Mouse (Mus musculus) limb, embryonic 12.5 days (tissue): ENCODE data around the gene Gm20388. TPM values are rescaled to one million over a fixed set of nuclear protein-coding genes. Genes with fewer than 3 reads are reported as not detected.
A peak's percentile ranks its signal among the peaks of the same experiment; 100 is the strongest.
"Not testable (repeated sequence)": the region's sequence is repeated elsewhere in the genome, so short reads cannot be mapped to it uniquely, and the experiment has no call there.

Source experiments
- ATAC-seq: fragments of 200-750 bp; cut with Nextera tagmentation; 2 replicates; pipeline ENCODE4 v1.8.0; 2017; ENCODE audit warnings: low read depth, moderate TSS enrichment; ENCODE audit not compliant: insufficient number of reproducible peaks, insufficient read depth, low FRiP score, low TSS enrichment
- H3K27ac ChIP-seq: fragments of 300-500 bp; sonication (generic); 2 replicates; pipeline ENCODE4 v1.5.1; 2016; ENCODE audit warnings: mild to moderate bottlenecking, moderate library complexity
- H3K27me3 ChIP-seq: fragments of 300-500 bp; sonication (generic); 2 replicates; pipeline ENCODE4 v1.6.1; 2016; ENCODE audit warnings: mild to moderate bottlenecking, moderate library complexity
- H3K36me3 ChIP-seq: fragments of 300-500 bp; sonication (generic); 2 replicates; pipeline ENCODE4 v1.6.1; 2016; ENCODE audit warnings: mild to moderate bottlenecking, moderate library complexity
- H3K4me1 ChIP-seq: fragments of 300-500 bp; sonication (generic); replicated peaks from 2 replicates; pipeline ENCODE4 v1.6.1; 2016
- H3K4me2 ChIP-seq: fragments of 300-500 bp; sonication (generic); 2 replicates; pipeline ENCODE4 v1.6.1; 2016; ENCODE audit warnings: mild to moderate bottlenecking, moderate library complexity
- H3K4me3 ChIP-seq: fragments of 300-500 bp; sonication (generic); replicated peaks from 2 replicates; pipeline ENCODE4 v1.5.1; 2016; ENCODE audit warnings: mild to moderate bottlenecking
- H3K9ac ChIP-seq: fragments of 300-500 bp; sonication (generic); replicated peaks from 2 replicates; pipeline ENCODE4 v1.6.1; 2016; ENCODE audit warnings: mild to moderate bottlenecking, moderate library complexity
- H3K9me3 ChIP-seq: fragments of 300-500 bp; sonication (generic); 2 replicates; pipeline ENCODE4 v1.6.1; 2016; ENCODE audit warnings: mild to moderate bottlenecking, moderate library complexity
- WGBS: fragments of 180-500 bp; shearing (Covaris S2); methylation state at CpG from one replicate; pipeline ENCODE4 v1.1.7; 2016; 5-methylcytosine and 5-hydroxymethylcytosine counted together
- polyA plus RNA-seq: library from polyadenylated mRNA; unstranded; fragments of >200 nt; fragmentation: Nextera tagmentation; extraction: Ambion mirVana; gene quantifications from 2 replicates; pipeline ENCODE4 v1.2.1, GENCODE M21; 2016

The Gm20388 gene
- polyA plus RNA-seq, 1 experiment from 2014 or later, result not detected

DNA sequence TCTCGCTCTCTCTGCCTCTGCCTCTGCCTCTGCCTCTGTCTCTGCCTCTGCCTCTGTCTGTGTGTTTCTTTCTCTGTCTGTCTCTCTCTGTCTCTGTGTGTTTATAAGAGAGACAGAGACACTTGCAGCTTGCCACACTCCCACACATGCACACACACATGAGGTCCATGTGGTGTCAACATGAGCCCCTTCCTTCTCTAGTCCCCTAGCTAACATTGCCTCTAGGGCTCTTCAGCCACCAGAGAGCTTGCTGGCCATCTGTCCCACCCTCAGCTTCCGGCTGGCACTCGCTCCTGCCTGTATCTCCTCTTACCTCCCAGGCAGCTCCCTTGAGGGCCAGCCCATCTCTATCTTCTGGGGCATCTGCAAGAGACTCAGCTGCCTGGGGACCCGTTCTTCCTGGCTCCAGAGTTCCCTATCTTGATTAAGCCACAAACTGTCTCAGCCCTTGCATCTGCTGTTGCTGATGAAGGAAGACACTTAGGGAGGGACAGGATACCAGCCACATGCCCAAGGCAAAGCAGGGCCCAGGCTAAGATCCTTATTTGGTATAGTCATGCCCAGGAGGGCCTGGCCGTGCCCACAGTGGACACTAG lies 414.6 kb downstream of the Gm20388 start:
- H3K4me2 ChIP-seq, result no peak overlapping the region
- no peaks in the 10 kb centered on the region for H3K36me3 ChIP-seq
- H3K4me1 ChIP-seq, result peaks cover 38% of the 10 kb centered on the region
- no peak for ATAC-seq
- H3K4me3 ChIP-seq, result no peak overlapping the region
- no peaks in the 10 kb centered on the region for H3K9me3 ChIP-seq
- H3K9ac ChIP-seq, result no peak overlapping the region
- H3K27me3 ChIP-seq, result no peaks in the 10 kb centered on the region; the same call in 1 of the 2 replicates
- no peak overlapping the region for H3K27ac ChIP-seq
- WGBS, result 64% methylated on average over 5 of the region's 5 CpGs

DNA sequence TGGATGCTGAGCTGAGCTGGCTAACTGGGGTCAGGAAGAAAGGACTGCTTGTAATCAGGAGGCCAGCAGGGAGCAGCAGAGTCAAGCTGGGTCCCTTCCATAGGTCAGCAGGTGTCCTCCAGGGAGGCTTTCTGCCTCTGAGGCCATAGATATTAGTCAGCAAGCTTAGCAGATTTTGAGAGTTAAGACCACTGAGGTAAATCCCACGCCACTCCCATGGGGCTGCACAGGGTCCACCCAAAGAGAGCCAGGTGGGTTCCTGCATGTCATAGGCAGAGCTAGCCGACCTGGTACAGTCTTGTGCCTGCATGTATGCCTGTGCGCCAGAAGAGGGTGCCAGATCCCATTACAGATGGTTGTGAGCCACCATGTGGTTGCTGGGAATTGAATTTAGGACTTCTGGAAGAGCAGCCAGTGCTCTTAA lies 416.5 kb downstream of the Gm20388 start:
- H3K9ac ChIP-seq, result no peak overlapping the region
- no peaks in the 10 kb centered on the region for H3K9me3 ChIP-seq
- no peaks in the 10 kb centered on the region; the same call in 1 of the 2 replicates for H3K27me3 ChIP-seq
- H3K36me3 ChIP-seq, result no peaks in the 10 kb centered on the region
- no peak overlapping the region for H3K4me2 ChIP-seq
- H3K4me1 ChIP-seq, result peaks cover 51% of the 10 kb centered on the region
- WGBS, result 60% methylated on average over 3 of the region's 3 CpGs
- no peak overlapping the region for H3K4me3 ChIP-seq
- ATAC-seq, result no peak
- no peak overlapping the region for H3K27ac ChIP-seq

DNA sequence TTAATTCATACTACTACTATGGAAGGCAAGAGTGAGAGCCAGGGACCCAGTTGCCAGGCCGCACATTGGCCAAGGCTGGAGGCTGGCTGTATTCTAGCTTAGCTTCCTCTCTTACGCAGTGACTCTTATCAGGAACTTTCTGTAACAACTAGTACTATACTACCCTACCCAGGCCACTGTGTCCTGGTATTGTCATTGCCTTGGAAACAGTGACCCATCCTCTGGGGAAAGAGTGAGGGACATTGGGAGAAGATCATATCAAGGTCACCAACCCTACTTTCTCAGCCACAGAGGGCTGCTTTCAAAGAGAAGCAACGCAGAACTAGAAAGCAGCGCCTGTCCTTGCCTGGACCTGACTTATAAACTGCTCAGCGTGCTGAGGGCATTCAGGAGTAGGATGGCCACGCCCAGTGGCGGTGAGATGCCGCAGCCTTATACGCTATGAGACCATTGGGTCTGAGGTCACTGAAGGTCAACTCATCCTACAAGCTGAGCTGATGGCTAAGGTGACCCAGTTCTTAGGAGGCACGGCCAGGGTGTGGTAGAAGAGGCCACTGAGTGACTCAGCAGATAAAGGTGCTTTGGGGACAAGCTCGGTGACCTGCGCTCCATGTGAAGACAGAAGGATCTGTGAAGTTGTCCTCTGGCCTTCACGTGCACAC lies 417.9 kb downstream of the Gm20388 start:
- peaks cover 45% of the 10 kb centered on the region for H3K4me1 ChIP-seq
- H3K4me2 ChIP-seq, result no peak overlapping the region
- no peak overlapping the region for H3K4me3 ChIP-seq
- no peak overlapping the region for H3K27ac ChIP-seq
- H3K27me3 ChIP-seq, result no peaks in the 10 kb centered on the region; the same call in 1 of the 2 replicates
- no peaks in the 10 kb centered on the region for H3K9me3 ChIP-seq
- no peak overlapping the region for H3K9ac ChIP-seq
- no peaks in the 10 kb centered on the region for H3K36me3 ChIP-seq
- ATAC-seq, result no peak
- 89% methylated on average over 13 of the region's 13 CpGs for whole genome bisulfite sequencing

DNA sequence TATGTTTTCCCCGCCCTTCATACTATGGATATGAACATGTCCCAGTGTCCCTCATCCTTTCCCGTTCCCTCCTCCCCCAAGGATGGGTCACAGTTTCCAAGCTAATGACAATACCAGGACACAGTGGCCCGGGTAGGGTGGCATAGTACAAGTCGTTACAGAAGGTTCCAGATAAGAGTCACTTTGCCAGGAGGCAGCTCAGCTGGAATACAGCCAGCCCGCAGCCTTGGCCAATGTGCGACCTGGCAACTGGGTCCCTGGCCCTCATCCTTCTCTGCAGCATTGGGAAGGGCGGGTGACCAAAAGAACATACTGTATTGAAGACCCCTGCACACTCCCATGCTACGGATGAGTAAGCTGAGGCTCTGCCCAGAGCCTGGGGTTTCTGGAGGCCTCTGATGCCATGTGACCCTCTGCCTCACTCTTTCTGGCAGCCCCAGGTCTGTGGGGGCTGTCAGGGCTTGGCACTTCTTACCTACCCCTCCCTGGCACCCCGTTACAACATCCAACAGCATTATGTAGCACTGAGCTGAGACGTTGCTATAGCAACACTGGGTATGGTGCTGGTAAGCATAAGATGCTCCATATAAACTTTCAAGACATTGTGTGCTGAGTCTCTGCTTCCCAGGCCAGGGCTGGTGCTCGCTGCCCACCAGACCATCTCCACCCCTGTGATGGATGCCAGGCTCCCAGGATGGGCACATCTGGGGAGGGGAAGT lies 418.5 kb downstream of the Gm20388 start:
- H3K4me1 ChIP-seq, result peaks cover 43% of the 10 kb centered on the region
- WGBS, result 89% methylated on average over 11 of the region's 11 CpGs

DNA sequence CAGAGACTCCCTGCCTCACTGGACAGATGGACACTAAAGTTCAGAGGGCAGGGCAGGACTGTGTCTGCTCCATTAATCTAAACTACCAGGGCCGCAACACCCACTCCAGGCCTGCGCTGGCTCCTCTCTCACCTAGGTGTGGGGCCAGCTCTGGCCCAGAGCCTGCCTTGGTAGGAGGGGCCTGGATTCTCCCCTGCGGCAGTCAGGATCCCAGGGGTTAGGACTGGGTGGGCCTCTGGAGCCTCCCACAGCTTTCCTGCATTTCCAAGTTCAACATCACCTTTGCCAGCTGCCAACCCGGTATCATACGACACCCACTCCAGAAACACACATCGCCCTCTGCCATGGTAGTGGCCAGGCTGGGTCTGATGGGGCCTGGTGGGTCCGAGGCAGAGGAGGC lies 420.4 kb downstream of the Gm20388 start:
- Histone ChIP-seq H3K9me3 (no peaks in the 10 kb centered on the region), H3K4me1 (peaks cover 47% of the 10 kb centered on the region), H3K4me3 (no peak overlapping the region), H3K27ac (peak overlapping the region; percentile 66), H3K27me3 (no peaks in the 10 kb centered on the region), H3K9ac (0 out of 2 replicates have a peak overlapping the region, but pooled peaks have one; percentile 19), H3K4me2 (no peak overlapping the region), H3K36me3 (no peaks in the 10 kb centered on the region)
- ATAC-seq, result no peak
- WGBS, result 64% methylated on average over 7 of the region's 7 CpGs

More for the DNA sequence above, 418.5 kb downstream of the Gm20388 start:
- no peak overlapping the region for H3K4me3 ChIP-seq
- H3K27me3 ChIP-seq, result no peaks in the 10 kb centered on the region; the same call in 1 of the 2 replicates
- H3K9ac ChIP-seq, result no peak overlapping the region
- no peaks in the 10 kb centered on the region for H3K36me3 ChIP-seq
- no peak for ATAC-seq
- H3K4me2 ChIP-seq, result no peak overlapping the region
- no peak overlapping the region for H3K27ac ChIP-seq
- H3K9me3 ChIP-seq, result no peaks in the 10 kb centered on the region

DNA sequence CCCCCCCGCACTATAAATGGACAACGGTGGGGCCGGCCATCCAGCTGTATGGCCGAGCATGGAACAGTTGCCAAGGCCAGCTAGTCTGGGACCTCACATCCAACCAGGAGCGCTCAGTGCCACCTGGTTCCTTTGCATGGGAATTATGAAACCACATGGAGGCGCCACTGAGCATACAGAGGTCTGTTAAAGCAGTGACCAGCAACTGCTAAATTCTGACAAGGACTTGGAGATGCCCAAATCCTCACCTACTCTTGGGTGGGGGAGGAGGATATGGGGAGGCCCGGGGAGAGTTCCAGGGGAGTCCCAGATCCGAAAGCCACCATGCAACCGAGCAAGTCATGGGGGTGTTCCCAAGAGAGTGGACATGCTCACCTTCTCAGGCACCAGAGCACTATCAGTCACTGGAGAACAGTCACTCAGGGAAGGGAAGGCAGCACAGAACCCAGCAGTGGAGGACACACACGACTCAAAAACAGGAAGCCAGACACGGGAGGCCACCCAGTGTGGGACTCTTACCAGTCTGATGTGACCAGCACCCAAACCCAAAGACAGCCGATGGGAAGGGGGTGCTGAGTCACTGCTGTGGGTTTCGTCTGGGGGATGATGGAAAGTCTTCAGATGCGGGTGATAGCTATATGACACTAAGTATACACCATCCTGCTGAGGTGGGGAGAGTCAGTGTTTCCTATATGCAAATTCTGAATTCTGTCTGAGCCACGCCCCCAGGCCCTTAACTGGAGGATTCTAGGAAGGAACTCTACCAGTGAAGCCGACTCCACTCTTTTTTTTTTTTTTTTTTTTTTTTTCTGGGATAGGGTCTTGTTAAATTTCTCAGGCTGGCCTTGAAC lies 422.0 kb downstream of the Gm20388 start:
- no peak for ATAC-seq
- H3K4me2 ChIP-seq, result no peak overlapping the region
- no peaks in the 10 kb centered on the region for H3K9me3 ChIP-seq
- H3K4me1 ChIP-seq, result peaks cover 57% of the 10 kb centered on the region
- no peak overlapping the region for H3K27ac ChIP-seq
- no peaks in the 10 kb centered on the region for H3K27me3 ChIP-seq
- H3K9ac ChIP-seq, result no peak overlapping the region; the same call in 1 of the 2 replicates
- 68% methylated on average over 16 of the region's 16 CpGs for whole genome bisulfite sequencing
- no peak overlapping the region for H3K4me3 ChIP-seq
- no peaks in the 10 kb centered on the region for H3K36me3 ChIP-seq

DNA sequence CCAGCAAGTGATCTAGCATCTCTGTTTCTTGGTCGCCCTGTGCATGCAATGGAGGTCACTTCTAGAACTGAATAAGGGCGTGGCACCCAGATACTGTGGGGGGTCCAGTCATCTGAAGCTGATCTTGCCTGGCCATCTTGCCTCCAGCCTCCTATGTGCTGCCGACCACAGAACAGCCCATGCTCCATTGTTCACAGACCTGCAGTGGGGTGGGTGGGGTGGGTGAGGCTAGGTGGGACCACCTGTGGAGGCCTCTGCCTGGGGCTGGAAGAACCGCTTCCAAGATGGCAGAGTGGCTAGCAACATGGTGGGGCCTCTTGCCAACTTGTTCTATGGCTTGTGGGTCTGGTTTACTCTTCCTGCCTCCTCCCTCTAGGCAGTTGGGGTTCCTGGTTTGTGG lies 423.0 kb downstream of the Gm20388 start:
- H3K4me1 ChIP-seq, result peaks cover 57% of the 10 kb centered on the region

DNA sequence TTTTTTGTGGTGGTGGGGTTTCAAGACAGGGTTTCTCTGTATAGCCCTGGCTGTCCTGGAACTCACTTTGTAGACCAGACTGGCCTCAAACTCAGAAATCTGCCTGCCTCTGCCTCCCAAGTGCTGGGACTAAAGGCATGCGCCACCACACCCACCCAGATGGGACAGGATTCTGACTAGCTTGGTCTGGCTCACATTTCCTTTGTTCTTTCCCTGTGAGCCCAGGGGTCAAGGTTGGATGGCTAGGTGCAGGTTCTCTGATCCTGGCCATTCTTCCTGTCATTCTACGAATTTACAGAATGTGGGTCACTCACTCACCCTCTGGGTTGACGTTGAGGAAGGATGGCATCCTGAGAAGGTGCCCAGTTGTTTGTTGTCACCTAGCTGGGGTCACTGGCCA lies 423.6 kb downstream of the Gm20388 start:
- Histone ChIP-seq H3K4me1 (peaks cover 57% of the 10 kb centered on the region), H3K27ac (peak overlapping the region; percentile 86)
- not testable (repeated sequence) for H3K4me2 ChIP-seq, ATAC-seq, H3K4me3 ChIP-seq, H3K9me3 ChIP-seq, H3K27me3 ChIP-seq, H3K36me3 ChIP-seq, H3K9ac ChIP-seq
- WGBS, result 65% methylated on average over 3 of the region's 3 CpGs

More for the DNA sequence above, 423.0 kb downstream of the Gm20388 start:
- H3K27me3 ChIP-seq, result no peaks in the 10 kb centered on the region
- no peak overlapping the region for H3K4me3 ChIP-seq
- H3K9ac ChIP-seq, result no peak overlapping the region
- WGBS, result 85% methylated on average over 4 of the region's 4 CpGs
- ATAC-seq, result no peak
- H3K9me3 ChIP-seq, result no peaks in the 10 kb centered on the region
- H3K4me2 ChIP-seq, result no peak overlapping the region
- H3K36me3 ChIP-seq, result no peaks in the 10 kb centered on the region; the same call in 1 of the 2 replicates
- no peak overlapping the region for H3K27ac ChIP-seq

DNA sequence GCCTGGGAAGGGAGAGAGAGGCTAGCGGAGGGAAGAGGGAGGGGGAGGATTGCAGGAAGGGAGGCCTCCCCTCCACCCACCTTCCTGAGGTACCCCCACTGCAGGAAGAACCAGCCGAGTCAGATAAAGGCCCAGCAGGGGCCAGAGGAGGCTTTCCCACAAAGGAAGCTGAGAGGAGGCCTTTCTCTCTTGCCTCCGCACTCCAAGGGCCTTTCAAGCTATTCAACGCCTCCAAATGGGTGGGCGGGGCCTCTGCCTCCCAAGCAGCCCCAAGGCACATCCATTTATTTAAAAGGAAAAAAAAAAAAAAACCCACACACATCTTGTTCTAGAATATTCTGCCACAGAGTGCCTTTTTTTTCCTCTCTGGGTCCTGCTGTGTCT lies 424.2 kb downstream of the Gm20388 start:
- no peak for ATAC-seq
- 13% methylated on average over 5 of the region's 5 CpGs for WGBS
- Histone ChIP-seq H3K27ac (peak overlapping the region; percentile 86), H3K4me1 (peaks cover 57% of the 10 kb centered on the region), H3K9me3 (no peaks in the 10 kb centered on the region), H3K27me3 (no peaks in the 10 kb centered on the region), H3K36me3 (no peaks in the 10 kb centered on the region; the same call in 1 of the 2 replicates), H3K4me3 (no peak overlapping the region), H3K9ac (no peak overlapping the region), H3K4me2 (peak overlapping the region; percentile 45)

DNA sequence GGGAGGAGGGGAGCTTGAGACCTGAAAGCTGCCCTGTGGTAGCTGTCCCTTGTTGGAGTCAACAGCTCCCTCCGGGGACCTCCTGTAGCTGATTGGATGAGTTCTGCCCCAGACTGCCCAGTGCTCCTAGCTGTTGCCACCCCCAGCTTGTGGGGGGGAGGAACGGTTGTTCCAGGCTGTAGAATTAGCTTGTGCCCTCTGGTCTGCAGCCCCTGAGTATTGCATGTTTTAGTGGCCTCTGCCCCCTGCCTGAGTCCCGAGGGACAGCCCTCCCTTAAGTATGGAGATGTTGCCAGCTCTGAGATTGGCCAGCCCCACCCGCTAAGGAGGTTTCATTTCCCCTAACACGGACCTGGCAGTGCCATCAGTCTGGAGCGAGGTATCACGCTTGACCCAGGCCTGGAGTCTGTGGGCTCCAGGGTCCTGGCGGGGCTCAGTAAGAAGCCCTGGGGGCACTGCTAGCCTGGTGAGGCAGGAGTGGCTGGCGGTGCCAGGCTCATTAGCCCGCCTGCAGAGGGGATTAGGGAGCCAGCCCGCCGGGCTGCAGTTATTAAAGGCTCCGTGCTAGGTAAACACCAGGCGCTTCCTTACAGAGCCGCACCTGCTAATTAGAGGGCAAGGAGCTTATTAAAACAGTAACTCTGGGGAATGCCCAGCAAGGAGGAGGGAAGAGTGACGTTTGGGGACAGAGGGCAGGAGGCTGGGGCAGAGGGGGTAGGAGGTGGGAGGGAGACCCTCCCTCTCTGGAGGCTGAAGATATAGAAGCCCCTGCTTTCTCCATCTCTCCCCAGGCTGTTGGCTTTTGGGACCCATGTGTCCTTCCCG lies 424.8 kb downstream of the Gm20388 start:
- Histone ChIP-seq H3K4me3 (0 out of 2 replicates have a peak overlapping the region, but pooled peaks have one; percentile 0), H3K9ac (no peak overlapping the region), H3K27me3 (no peaks in the 10 kb centered on the region), H3K4me1 (peaks cover 56% of the 10 kb centered on the region), H3K4me2 (peak overlapping the region; percentile 45), H3K36me3 (no peaks in the 10 kb centered on the region; the same call in 1 of the 2 replicates), H3K27ac (peak overlapping the region; percentile 86), H3K9me3 (no peaks in the 10 kb centered on the region)
- peak; percentile 33; the same call in 1 of the 2 replicates for ATAC-seq
- 3% methylated on average over 17 of the region's 17 CpGs for WGBS
